Mouse (Mus musculus): ENCODE measurements around the gene Gpr146.

Gpr146 gene

DNA sequence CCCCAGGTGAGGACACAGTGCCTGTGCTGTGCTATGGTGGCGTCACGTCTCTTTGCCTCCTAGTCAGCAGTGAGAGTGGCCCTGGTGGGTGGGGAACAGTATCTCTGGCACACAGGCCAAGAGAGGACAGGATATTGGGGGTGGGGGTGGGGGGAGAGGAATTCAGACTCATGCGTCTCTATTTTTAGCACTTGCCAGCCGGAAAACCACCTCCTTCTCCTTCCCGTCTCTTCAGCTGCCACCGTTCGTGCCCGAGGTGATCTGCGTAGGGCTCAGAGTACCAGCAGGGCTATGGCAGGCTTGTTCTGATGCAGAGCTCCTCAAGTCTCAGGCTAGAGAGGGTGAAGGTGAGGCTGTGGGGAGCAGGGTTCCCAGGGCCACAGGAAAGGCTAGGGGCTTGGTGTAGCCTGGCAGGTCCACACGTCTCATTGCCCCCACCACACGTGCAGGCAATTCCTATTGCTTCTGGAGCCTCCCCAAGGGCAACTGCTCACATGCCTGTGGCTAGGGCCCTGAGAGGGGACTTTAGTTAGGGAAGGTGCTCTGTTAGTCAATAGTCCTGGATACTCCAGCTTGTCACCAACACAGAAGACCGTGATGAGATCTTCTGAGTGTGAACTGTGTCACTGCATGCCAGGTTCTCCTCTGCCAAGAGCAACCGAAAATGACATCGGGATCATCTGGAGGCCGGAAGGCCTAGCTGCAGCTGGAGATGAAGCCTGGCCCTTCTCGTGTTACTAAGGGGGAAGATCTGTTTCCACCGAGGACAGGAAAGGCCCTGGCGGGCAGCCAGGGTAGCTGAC is at the start of gene Gpr146:
Gene Gpr146 (plus strand): TSS at position 230 of the 803 bp plus-strand sequence.
- in situ Hi-C loops (cut with MboI, MseI): no loop called here

GRCm38 (mm10) chr5:139330766-139331165 is 46.7 kb upstream of the Gpr146 start:
- in situ Hi-C loops (cut with MboI, MseI): loop anchor here (5.0 kb wide), 1 partner anchor 38 kb away; no protein-coding TSS in a partner anchor

DNA sequence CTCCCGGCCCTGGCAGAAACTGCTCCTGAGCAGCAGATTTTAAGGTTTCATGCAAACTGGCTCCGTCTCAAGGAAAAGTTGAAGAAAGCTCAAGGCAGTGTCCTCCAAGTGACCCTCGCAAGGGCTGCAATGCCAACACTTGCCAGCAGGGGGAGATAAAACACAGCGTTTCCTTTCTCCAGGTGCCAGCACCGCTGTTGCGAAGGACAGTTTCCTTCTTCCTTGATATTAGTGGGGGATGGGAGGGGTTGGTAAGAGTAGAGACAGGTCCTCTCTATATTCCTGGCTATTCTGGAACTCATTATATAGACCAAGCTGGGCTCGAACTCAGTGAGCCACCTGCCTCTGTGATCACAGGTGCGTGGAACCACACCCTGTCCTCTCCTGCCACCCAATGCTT is 45.8 kb upstream of the Gpr146 start:
- in situ Hi-C loops (cut with MboI, MseI): loop anchor here (5.0 kb wide), 1 partner anchor 39 kb away; no protein-coding TSS in a partner anchor

DNA sequence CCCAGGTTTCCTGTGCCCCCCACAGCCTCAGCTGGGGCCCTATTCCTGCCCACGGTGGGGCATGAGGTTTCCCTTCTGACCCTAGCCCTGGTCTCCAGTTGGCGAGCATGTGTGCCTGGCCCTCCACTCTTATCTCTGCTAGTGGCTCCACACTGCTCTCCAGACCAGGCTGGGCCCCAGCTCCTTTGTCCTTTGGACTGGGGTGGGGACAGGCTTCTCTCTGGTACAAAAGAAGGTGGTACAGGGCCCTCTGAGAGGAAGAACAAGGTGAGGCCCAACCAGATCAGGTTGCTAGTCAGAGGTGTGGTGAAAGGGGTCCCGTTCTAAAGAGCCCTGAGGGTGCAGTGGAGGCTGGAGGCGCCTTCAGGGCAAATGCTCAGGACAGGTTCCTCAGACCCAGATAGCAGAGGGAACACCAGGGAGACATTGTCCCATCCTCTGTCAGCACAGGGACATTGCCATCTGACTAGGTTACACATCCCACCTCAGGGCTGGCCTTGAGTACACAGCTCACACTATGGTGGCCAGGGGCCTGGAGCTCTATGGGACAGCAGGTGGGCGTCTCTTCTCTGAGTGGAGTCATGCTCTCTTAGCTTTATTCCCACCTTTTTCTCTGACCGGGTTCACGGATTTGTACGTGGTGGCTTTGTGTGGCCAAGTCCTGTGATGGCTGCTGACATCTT is 44.8 kb upstream of the Gpr146 start:
- in situ Hi-C loops (cut with MboI, MseI): loop anchor here (5.0 kb wide), 1 partner anchor 40 kb away; no protein-coding TSS in a partner anchor

- in situ Hi-C loops (cut with MboI, MseI): loop anchor here (5.0 kb wide), 1 partner anchor 41 kb away; no protein-coding TSS in a partner anchor
Observed at GRCm38 (mm10) chr5:139333301-139334013, 44.0 kb upstream of the Gpr146 start.

DNA sequence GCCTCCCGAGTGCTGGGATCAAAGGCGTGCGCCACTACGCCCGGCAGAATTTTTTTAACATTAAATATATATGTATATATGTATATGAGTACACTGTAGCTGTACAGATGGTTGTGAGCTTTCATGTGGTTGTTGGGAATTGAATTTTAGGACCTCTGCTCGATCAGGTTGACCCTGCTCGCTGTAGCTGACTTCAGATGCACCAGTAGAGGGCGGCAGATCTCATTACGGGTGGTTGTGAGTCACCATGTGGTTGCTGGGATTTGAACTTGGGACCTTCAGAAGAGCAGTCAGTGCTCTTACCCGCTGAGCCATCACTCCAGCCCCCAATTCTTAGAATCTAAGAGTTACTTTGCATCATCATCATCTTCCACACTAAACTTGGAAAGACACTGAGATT is 43.1 kb upstream of the Gpr146 start:
- in situ Hi-C loops (cut with MboI, MseI): loop anchor here (5.0 kb wide), 1 partner anchor 42 kb away; no protein-coding TSS in a partner anchor

DNA sequence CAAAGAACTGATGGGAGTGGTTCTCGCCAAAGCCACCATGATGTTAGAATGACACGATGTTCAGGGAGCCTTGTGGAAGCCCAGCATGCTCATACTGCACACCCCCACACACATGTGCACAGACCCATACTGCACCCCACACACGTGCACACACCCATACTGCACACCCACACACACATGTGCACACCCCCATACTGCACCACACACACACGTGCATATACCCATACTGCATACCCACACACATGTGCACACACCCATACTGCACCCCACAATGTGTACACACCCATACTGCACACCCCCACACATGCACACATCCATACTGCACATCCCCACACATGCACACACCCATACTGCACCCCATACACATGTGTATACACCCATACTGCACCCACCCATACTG is 41.9 kb upstream of the Gpr146 start:
- in situ Hi-C loops (cut with MboI, MseI): no loop called here

- in situ Hi-C loops (cut with MboI, MseI): no loop called here
Observed at GRCm38 (mm10) chr5:139337826-139338370, 39.6 kb upstream of the Gpr146 start.

- in situ Hi-C loops (cut with MboI, MseI): no loop called here
Observed at GRCm38 (mm10) chr5:139338403-139338802, 39.1 kb upstream of the Gpr146 start.

GRCm38 (mm10) chr5:139338891-139339290 is 38.6 kb upstream of the Gpr146 start:
- in situ Hi-C loops (cut with MboI, MseI): no loop called here

GRCm38 (mm10) chr5:139344021-139344686 is 33.3 kb upstream of the Gpr146 start:
- in situ Hi-C loops (cut with MboI, MseI): no loop called here

DNA sequence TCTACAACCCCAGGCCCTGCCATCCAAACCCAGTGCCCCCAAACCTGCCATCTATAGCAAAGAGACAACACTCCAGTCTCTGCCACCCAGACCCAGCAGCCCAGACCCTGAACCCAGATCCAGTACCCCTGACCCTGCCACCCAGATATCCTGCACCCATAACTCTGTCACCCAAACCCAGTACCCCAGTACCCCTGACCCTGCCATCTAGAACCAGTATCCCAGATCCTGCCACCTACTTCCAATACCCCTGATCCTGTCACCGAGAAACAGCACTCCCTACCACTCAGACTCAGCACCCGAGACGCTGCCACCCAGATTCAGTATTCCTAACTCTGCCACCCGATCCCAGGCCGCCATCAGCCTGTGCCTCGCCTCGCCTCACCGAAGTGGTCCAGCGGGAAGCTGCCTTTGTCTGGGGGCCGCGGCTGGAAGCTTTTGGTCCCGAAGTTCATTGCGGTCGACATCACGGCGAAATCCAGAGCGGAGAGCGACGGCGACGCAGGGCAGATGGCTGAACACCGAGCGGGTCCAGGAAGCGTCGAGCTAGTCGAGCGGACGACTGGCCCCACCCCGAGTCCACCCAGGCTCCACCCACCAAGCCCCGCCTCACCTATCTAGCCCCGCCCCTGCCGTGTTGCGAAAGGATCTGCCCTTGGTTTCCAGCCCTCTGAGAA is 32.7 kb upstream of the Gpr146 start:
- in situ Hi-C loops (cut with MboI, MseI): no loop called here

GRCm38 (mm10) chr5:139345364-139345714 is 32.2 kb upstream of the Gpr146 start:
- in situ Hi-C loops (cut with MboI, MseI): no loop called here

GRCm38 (mm10) chr5:139347225-139347624 is 30.3 kb upstream of the Gpr146 start:
- in situ Hi-C loops (cut with MboI, MseI): no loop called here

DNA sequence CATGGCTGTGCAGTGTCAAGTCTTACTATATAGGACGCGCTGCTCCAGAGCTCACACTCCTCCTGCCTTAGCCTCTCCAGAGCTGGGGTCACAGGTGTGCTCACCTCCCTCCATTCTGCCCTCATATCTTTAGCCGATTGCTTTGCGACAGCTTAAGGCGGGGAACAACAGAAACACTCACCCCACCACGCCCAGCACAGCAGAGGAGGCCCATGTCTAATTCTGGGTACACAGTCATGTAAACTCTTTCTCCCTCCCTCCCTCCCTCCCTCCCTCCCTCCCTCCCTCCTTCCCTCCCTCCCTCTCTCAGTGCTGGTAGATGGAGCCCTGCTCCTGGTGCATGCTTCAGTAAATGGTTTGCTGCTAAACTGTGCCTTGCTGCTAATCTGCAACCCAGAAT is 27.8 kb upstream of the Gpr146 start:
- in situ Hi-C loops (cut with MboI, MseI): no loop called here

DNA sequence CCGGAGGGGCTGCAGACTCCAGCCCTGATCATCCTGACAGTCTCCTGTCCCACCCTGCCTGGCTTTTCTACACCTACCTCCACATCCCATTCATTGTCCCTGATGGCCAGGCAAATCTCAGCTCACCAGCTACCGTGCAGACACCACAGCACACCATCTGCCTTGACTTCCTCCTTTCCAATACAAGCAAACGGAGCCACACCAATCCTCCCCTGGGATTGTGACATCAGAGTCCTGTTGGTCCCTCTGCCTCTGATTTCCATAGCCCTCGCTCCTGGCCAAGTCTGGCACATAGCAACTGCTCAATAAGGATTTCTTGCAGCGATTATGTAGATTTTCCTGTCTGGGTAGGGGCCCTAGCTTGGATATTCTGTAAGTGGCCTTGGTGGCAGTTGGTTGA is 26.4 kb upstream of the Gpr146 start, which contains the start of gene Cox19:
Gene Cox19 (minus strand): TSS at position 285 of the 400 bp plus-strand sequence.
- in situ Hi-C loops (cut with MboI, MseI): no loop called here

GRCm38 (mm10) chr5:139351628-139352027 is 25.9 kb upstream of the Gpr146 start:
- in situ Hi-C loops (cut with MboI, MseI): no loop called here

DNA sequence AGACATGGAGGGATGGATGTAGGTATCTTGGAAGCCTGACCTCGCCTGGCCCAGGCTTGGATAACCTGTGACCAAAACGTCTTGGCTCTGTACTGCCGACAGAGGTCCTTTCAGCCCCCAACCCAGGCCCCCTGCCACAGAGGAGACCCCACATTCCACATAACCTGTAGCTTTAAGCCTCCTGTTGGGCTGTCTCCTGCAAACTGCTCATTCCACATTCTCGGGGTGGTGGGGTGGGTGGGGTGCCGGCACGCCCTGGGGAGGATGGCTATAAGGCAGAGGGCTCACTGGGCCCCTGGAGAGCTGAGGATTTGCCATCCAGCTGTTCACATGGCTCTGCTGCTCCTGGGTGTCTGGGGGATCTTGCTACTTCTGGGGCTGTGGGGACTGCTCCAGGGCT is 25.2 kb upstream of the Gpr146 start, which contains the start of gene Cyp2w1:
Gene Cyp2w1 (plus strand): TSS at position 301 of the 400 bp plus-strand sequence.
- in situ Hi-C loops (cut with MboI, MseI): no loop called here

DNA sequence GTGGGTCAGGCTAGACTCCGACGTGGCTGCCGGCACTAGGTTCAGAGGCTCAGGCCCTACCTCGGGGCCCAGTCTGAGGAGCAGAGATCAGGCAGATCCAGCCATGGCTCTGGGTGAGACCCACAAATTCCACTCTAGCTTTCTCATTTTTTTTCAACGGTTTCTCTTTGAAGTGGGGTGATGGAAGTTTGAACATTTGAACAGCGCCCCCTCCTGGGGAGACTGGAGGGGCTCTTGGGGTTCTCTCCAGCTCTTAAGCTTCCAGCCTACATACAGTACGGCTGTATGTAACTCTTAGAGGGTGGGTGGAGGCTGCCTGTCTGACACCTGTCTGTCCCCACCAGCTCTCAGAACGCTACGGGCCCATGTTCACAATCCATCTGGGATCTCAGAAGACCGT is 24.0 kb upstream of the Gpr146 start:
- in situ Hi-C loops (cut with MboI, MseI): no loop called here

GRCm38 (mm10) chr5:139353946-139354345 is 23.6 kb upstream of the Gpr146 start:
- in situ Hi-C loops (cut with MboI, MseI): no loop called here

All from regulatory T cell (primary cell).